Mouse (Mus musculus) heart, embryonic 10.5 days (tissue): Measurements from ENCODE around the gene Dennd4a. TPM values are rescaled to one million over a fixed set of nuclear protein-coding genes. Genes with fewer than 3 reads are reported as not detected.

Experiments
- DNase-seq: peaks from one replicate; pipeline ENCODE4 v3.0.0-alpha.2; 2017; ENCODE audit warnings: low spot score
- H3K27ac ChIP-seq: fragments of 300-500 bp; sonication (generic); 2 replicates; pipeline ENCODE4 v1.5.1; 2016; ENCODE audit warnings: mild to moderate bottlenecking
- H3K27me3 ChIP-seq: fragments of 300-500 bp; sonication (generic); 2 replicates; pipeline ENCODE4 v1.6.1; 2016; ENCODE audit warnings: mild to moderate bottlenecking; ENCODE audit not compliant: poor library complexity, insufficient read depth, severe bottlenecking
- H3K36me3 ChIP-seq: fragments of 300-500 bp; sonication (generic); 2 replicates; pipeline ENCODE4 v1.6.1; 2016; ENCODE audit warnings: mild to moderate bottlenecking, moderate library complexity
- H3K4me1 ChIP-seq: fragments of 300-500 bp; sonication (generic); 2 replicates; pipeline ENCODE4 v1.6.1; 2016; ENCODE audit warnings: mild to moderate bottlenecking
- H3K4me3 ChIP-seq: fragments of 300-500 bp; sonication (generic); 2 replicates; pipeline ENCODE4 v1.5.1; 2016; ENCODE audit warnings: mild to moderate bottlenecking, moderate library complexity
- H3K9me3 ChIP-seq: fragments of 300-500 bp; sonication (generic); 2 replicates; pipeline ENCODE4 v1.6.1; 2016; ENCODE audit warnings: mild to moderate bottlenecking, moderate library complexity
- WGBS: fragments of 180-500 bp; shearing (Covaris S2); methylation state at CpG from one replicate; pipeline ENCODE4 v1.1.7; 2016; 5-methylcytosine and 5-hydroxymethylcytosine counted together
- polyA plus RNA-seq: library from polyadenylated mRNA; unstranded; fragments of >200 nt; fragmentation: Nextera tagmentation; extraction: Ambion mirVana; gene quantifications from 2 replicates; pipeline ENCODE4 v1.2.1, GENCODE M21; 2016

Gene Dennd4a
- polyA plus RNA-seq, 1 experiment from 2014 or later = 7.3 TPM

DNA sequence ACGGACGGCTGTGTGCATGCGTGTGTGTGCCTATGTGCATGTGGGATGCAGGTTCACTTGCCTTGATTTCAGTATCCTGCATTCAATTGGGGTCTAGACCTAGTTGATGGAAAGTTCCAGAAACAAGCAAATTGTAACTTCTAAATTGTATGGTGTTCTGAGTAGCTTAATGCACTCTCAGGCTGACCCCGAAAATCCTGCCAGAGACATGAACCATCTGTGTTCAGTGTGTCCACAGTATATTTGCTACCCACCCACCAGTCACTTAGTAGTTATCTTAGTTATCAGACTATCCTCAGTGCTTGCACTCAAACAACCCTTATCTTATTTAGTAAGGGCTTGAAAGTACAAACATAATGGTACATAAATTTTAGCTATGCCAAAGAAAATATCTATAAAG, 130.5 kb downstream of the Dennd4a start:
- H3K4me3 ChIP-seq = no peak overlapping the region
- no peaks in the 10 kb centered on the region for H3K9me3 ChIP-seq
- H3K27ac ChIP-seq = no peak overlapping the region; the same call in 1 of the 2 replicates
- peaks cover 32% of the 10 kb centered on the region for H3K4me1 ChIP-seq
- H3K36me3 ChIP-seq = no peaks in the 10 kb centered on the region
- no peak for DNase-seq
- 84% methylated on average over 4 of the region's 4 CpGs for WGBS
- H3K27me3 ChIP-seq = peaks cover 21% of the 10 kb centered on the region

DNA sequence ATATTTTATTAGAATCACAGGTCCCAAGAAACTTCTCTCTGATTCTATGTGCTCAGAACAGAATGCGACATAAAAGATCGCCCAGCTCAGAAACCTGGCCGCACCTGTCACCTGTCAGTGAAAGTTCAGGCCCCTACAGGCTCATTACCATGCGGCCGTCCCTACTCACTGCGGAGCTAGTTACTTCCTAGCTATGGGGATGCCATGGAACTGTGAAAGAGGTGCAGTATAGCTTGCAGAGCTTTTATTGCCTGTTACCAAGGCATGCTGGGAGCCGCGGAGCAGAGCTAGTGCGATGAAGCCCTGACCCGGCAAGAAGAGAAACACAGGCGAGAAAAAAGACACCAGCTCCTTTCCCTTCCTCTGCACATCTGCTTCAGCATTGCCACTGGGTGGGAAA, 132.9 kb downstream of the Dennd4a start:
- Histone ChIP-seq H3K36me3 (no peaks in the 10 kb centered on the region), H3K27ac (peak overlapping the region; percentile 29; the same call in 1 of the 2 replicates), H3K4me3 (no peak overlapping the region), H3K9me3 (no peaks in the 10 kb centered on the region), H3K4me1 (peaks cover 29% of the 10 kb centered on the region), H3K27me3 (peaks cover 38% of the 10 kb centered on the region)
- no peak for DNase-seq
- WGBS = 28% methylated on average over 11 of the region's 11 CpGs

DNA sequence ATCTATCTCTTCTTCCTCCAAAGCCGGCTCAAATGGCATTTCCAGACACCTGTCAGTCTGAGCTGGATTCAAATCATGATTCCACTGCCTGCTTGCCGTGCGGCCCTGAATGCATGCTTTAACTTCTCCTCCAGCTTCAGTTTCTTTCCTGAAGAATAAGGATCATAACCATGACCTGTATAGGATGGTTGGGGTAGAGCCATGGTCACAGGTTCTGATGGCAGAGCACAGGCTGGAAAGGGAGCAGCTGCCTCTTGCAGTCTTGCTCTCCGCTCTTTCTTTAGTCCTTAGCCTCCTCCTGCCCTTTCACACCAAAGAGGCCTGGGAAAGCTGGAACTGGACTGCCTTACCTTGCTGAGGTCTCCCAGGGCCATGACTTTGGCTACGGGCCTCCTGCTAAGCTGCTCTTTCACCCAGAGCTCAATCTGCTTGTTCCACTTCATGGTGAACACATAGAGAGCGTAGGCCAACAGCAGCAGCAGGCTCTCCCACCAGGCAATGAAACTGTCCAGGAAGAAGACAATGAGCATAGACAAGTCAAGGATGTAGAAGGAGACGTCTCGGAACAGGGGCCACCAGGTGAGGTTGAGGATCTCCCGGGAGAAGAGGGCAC, 136.4 kb downstream of the Dennd4a start:
- WGBS = 80% methylated on average over 9 of the region's 9 CpGs
- no peak for DNase-seq
- no peak overlapping the region for H3K27ac ChIP-seq
- H3K4me3 ChIP-seq = no peak overlapping the region
- no peaks in the 10 kb centered on the region for H3K36me3 ChIP-seq
- H3K27me3 ChIP-seq = peaks cover 70% of the 10 kb centered on the region
- no peaks in the 10 kb centered on the region for H3K9me3 ChIP-seq
- peaks cover 18% of the 10 kb centered on the region for H3K4me1 ChIP-seq

DNA sequence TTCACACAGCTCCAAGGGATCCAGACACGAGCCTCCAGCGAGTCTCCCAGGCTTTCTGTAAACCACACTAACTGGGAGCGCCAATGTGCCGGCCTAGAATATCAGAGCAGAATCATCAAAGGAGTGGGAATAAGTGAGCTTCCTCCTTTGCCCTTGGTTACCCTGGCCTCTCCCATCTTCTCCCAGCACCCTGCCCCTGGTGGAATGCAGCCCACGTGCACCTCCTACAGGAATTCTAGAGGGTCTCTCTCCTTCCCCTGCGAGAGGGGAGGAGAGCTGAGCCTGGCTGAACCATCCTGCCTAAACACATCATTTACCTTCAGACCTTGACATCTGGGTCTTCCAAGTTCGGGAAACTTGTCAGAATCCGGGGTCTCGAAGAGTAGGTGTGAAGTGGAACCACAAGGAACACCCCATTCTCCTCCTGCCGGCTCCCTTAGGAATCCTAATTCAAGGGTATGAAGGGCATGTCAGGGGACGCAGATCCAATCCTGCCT, 140.1 kb downstream of the Dennd4a start, which contains the start of gene Slc24a1:
Slc24a1 (minus strand) TSS at position 447 of the 497 bp plus-strand sequence.
- no peaks in the 10 kb centered on the region for H3K36me3 ChIP-seq
- peaks cover 19% of the 10 kb centered on the region for H3K4me1 ChIP-seq
- H3K27ac ChIP-seq = 0 out of 2 replicates have a peak within 1 kb of the TSS, but pooled peaks have one; percentile 19
- no peak within 1 kb of the TSS for H3K4me3 ChIP-seq
- H3K27me3 ChIP-seq = peaks cover 63% of the 10 kb centered on the region
- no peaks in the 10 kb centered on the region for H3K9me3 ChIP-seq
- no peak for DNase-seq
- WGBS = 29% methylated on average over 11 of the region's 11 CpGs

DNA sequence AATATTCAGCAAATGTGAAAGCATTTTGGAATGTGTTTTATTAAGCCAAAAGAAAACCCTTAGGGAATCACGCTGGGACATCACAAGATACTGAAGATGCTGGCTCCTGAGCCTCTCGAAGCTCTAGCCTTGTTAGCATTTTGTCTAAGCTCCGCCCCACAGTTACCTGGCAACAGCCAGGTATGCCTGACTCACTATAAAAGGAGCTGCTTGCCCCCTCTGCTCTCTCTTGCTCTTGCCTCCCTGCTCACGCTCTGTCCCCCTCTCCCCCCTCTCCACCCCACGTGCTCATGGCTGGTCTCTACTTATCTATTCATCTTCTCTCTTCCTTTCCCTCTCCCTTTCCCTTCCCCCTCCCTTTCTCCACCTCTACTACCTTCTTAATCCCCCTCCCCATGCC, 140.9 kb downstream of the Dennd4a start:
- Histone ChIP-seq H3K36me3 (no peaks in the 10 kb centered on the region), H3K9me3 (no peaks in the 10 kb centered on the region), H3K4me1 (peaks cover 20% of the 10 kb centered on the region), H3K27ac (no peak overlapping the region), H3K27me3 (peaks cover 63% of the 10 kb centered on the region), H3K4me3 (no peak overlapping the region)
- DNase-seq = no peak
- WGBS = 11% methylated on average over 5 of the region's 5 CpGs

DNA sequence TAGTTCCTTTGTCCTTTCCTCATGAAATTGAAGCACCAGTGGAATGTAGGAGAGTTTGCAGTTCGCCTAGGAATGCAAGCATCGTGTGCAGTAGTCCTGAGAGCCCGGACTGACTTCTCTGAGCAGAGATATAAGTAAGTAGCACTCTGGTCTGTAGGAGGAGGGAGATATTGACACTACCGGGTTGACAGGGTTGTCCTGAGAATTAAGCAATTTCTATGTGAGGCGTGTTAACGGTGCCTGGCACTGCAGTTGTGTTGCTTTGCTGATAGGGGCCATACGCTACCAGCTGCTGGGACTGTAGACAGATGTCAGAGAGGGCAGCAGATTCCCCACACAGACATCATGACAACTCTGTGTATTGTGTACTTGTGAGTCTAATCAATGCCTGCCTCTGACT, 142.1 kb downstream of the Dennd4a start:
- Histone ChIP-seq H3K36me3 (no peaks in the 10 kb centered on the region), H3K9me3 (no peaks in the 10 kb centered on the region), H3K27me3 (peaks cover 54% of the 10 kb centered on the region), H3K4me1 (peaks cover 14% of the 10 kb centered on the region; the same call in 1 of the 2 replicates), H3K4me3 (no peak overlapping the region), H3K27ac (no peak overlapping the region)
- 49% methylated on average over 7 of the region's 7 CpGs for WGBS
- no peak for DNase-seq

DNA sequence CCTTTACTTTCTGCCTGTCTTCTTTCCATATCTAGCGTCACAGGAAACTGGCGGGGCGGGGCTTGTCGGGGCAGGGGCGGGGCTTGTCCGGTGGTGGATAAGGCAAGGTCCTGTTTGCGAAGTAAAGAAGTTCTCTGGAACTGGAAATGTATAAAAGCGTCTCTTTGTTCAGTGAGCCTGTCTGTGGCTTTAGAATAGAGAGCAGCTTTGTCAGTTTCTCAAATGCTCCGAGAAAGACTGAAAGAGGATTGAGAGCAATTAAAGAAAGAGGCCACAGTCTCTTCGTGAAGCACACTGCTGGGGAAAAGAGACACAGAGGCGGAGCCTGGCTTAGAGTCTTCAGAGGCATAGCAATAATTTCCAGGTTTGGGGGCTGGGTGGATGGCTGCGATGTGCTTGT, 145.2 kb downstream of the Dennd4a start:
- WGBS = 20% methylated on average over 12 of the region's 12 CpGs
- Histone ChIP-seq H3K36me3 (no peaks in the 10 kb centered on the region), H3K4me1 (peaks cover 20% of the 10 kb centered on the region), H3K27ac (peak overlapping the region; percentile 74), H3K27me3 (peaks cover 23% of the 10 kb centered on the region), H3K9me3 (no peaks in the 10 kb centered on the region), H3K4me3 (peak overlapping the region; percentile 33; the same call in 1 of the 2 replicates)
- DNase-seq = no peak

DNA sequence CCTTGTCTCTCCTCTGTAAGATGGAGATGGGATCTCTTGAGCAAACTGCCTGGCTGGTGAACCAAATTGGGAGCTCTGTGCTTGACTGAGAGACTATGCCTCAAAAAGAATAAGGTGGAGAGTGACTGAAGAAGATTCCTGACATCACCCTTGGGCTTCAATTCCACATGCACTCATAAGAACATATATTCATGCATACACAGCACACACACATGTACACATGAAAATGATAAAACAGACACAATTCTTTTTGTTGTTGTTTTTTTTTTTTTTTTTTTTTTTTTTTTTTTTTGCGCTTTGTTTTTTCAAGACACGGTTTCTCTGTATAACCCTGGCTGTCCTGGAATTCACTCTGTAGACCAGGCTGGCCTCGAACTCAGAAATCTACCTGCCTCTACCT, 146.1 kb downstream of the Dennd4a start:
- Histone ChIP-seq H3K27ac (no peak overlapping the region), H3K9me3 (no peaks in the 10 kb centered on the region), H3K36me3 (peaks cover under 1% of the 10 kb centered on the region), H3K27me3 (peaks cover 14% of the 10 kb centered on the region), H3K4me1 (peaks cover 27% of the 10 kb centered on the region), H3K4me3 (no peak overlapping the region)
- DNase-seq = no peak
- WGBS = 77% methylated on average over 3 of the region's 3 CpGs

DNA sequence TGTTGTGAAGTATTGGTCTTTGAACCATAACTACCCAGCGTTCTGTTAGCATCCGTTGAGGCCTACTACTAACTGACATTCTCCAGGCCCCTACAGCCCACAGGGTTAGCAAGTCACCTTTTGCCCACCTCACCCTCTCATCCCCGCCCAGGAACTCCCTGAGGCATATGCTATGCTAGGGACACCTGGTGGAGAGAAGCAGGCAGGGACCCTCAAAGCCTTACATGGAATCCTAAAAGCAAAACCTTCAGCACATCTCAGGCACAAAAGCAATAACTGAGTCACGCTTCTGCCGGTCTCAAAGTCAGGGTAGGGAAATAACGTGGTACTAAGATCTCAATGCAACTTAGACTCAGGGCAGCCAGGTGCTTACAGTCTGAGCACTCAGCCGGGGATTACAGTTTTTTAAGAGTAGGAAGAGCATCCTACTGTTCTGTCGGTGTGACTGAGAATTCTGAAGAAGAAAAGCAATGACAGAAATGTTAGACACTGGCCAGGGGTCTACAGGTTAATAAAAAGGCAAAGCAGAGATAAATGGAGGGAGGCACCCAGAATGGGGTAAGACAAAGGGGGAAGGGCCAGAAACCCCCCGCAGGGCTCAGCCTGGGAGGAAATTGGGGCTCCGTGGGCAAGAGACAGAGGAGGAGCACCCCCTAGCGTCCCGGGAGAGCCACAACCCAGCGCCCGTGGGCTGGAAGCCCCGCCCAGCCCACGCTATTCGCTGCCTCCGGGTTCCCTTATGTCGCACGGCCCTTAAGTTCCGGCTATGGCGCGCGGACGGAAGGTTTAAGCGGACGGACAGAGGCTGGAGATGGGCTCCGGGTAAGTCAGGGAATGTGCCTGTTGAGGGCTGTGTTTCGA, 149.2 kb downstream of the Dennd4a start, which contains the start of gene Ints14:
Ints14 (plus strand) TSS at position 789 of the 861 bp plus-strand sequence.
- Histone ChIP-seq H3K4me3 (peak within 1 kb of the TSS; percentile 84), H3K27me3 (no peaks in the 10 kb centered on the region), H3K27ac (peak within 1 kb of the TSS; percentile 98), H3K9me3 (no peaks in the 10 kb centered on the region), H3K4me1 (peaks cover 20% of the 10 kb centered on the region), H3K36me3 (peaks cover 29% of the 10 kb centered on the region)
- peak; percentile 97 for DNase-seq
- WGBS = 3% methylated on average over 29 of the region's 29 CpGs

DNA sequence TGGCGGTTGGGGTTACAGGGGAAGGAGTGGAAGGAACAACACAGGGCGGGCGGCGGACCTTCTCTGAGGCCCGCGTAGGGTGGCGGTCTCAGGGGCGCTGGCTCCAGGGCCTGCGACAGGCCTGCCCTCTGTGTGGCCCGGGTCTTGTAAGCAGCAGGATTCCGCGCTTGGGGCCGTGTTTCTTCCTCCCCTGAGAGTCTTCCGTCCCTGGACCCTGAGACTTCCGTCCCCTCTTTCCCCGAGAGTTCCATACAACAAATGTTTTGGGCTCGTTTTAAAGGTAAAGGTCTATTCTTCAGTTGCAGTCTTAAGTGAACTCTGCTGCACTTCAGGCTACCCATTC, 149.8 kb downstream of the Dennd4a start:
- DNase-seq = no peak
- peak overlapping the region; percentile 98 for H3K27ac ChIP-seq
- H3K9me3 ChIP-seq = no peaks in the 10 kb centered on the region
- peak overlapping the region; percentile 84 for H3K4me3 ChIP-seq
- H3K27me3 ChIP-seq = no peaks in the 10 kb centered on the region
- H3K4me1 ChIP-seq = peaks cover 20% of the 10 kb centered on the region
- WGBS = 1% methylated on average over 17 of the region's 17 CpGs
- peaks cover 35% of the 10 kb centered on the region for H3K36me3 ChIP-seq

Other genes with a start within 250 kb of the Dennd4a start
- 318 and 342 TPM in 2 replicates for gene Rab11a, start 73.6 kb upstream of the Dennd4a start, polyA plus RNA-seq
- gene Slc24a1, start 140.3 kb downstream of the Dennd4a start, polyA plus RNA-seq = 0.08 and 0.09 TPM in 2 replicates
- 55.4 and 58.3 TPM in 2 replicates for gene Ints14, start 149.6 kb downstream of the Dennd4a start, polyA plus RNA-seq
- gene Hacd3, start 210.4 kb downstream of the Dennd4a start, polyA plus RNA-seq = 67.6 and 78.7 TPM in 2 replicates
- gene Dpp8, start 221.1 kb downstream of the Dennd4a start, polyA plus RNA-seq = 35.2 and 36.2 TPM in 2 replicates